Mouse (Mus musculus) C2C12 (cell line): ENCODE results near the gene Pkd2. TPM values are rescaled to one million over a fixed set of nuclear protein-coding genes. Genes with fewer than 3 reads are reported as not detected.

Source experiments
- H3K27me3 ChIP-seq: one replicate; pipeline ENCODE4 v1.6.1; 2011; ENCODE audit not compliant: control insufficient read depth, insufficient read depth, insufficient read length
- H3K36me3 ChIP-seq: one replicate; pipeline ENCODE4 v1.6.1; 2011; ENCODE audit not compliant: control insufficient read depth, insufficient read depth
- H3K4me3 ChIP-seq: one replicate; pipeline ENCODE4 v1.5.1; 2011; ENCODE audit warnings: mild to moderate bottlenecking, control low read depth; ENCODE audit not compliant: poor library complexity, insufficient read depth, severe bottlenecking
- H3K79me2 ChIP-seq: one replicate; pipeline ENCODE4 v1.6.1; 2011; ENCODE audit not compliant: control insufficient read depth, insufficient read depth
- H3K79me3 ChIP-seq: one replicate; pipeline ENCODE4 v1.6.1; 2011; ENCODE audit warnings: low read depth, control low read depth
- H3ac ChIP-seq: one replicate; pipeline ENCODE3; 2011; ENCODE audit warnings: low read depth; ENCODE audit not compliant: control insufficient read depth, insufficient read length
- CEBPB ChIP-seq: IDR thresholded peaks from one replicate; pipeline ENCODE4 v1.6.1; 2011; ENCODE audit warnings: low read depth, mild to moderate bottlenecking, control low read depth, moderate library complexity
- CTCF ChIP-seq: IDR thresholded peaks from one replicate; pipeline ENCODE4 v1.5.1; 2011; ENCODE audit not compliant: control insufficient read depth, insufficient read depth, insufficient read length
- FOSL1 ChIP-seq: IDR thresholded peaks from one replicate; pipeline ENCODE4 v1.8.0; 2011; ENCODE audit warnings: mild to moderate bottlenecking, low read length; ENCODE audit not compliant: poor library complexity, insufficient read depth, severe bottlenecking
- MAX ChIP-seq: IDR thresholded peaks from one replicate; pipeline ENCODE4 v1.6.1; 2011; ENCODE audit warnings: mild to moderate bottlenecking, control low read depth
- MYOD1 ChIP-seq: IDR thresholded peaks from one replicate; pipeline ENCODE4 v1.6.1; 2011; ENCODE audit warnings: low read depth; ENCODE audit not compliant: control insufficient read depth, insufficient read length
- MYOG ChIP-seq: IDR thresholded peaks from one replicate; pipeline ENCODE4 v1.6.1; 2011; ENCODE audit not compliant: control insufficient read depth, insufficient read length; ENCODE audit errors: extremely low read depth
- USF1 ChIP-seq: IDR thresholded peaks from one replicate; pipeline ENCODE4 v1.6.1; 2011; ENCODE audit warnings: low read depth, mild to moderate bottlenecking, control low read depth, moderate library complexity
- polyA plus RNA-seq: library from polyadenylated mRNA; unstranded; fragments of >200 nt; fragmentation: generic; extraction: Trizol; gene quantifications from one replicate; pipeline ENCODE4 v1.2.1, GENCODE M21; 2012; ENCODE audit warnings: missing spikeins

The Pkd2 gene
- polyA plus RNA-seq, 1 experiment = 6.1 TPM

GRCm38 (mm10) chr5:104468586-104468985, 9.3 kb downstream of the Pkd2 start:
- peaks cover 27% of the 10 kb centered on the region for H3K36me3 ChIP-seq
- no peaks in the 10 kb centered on the region for H3K27me3 ChIP-seq
- H3K79me3 ChIP-seq = peaks cover 4% of the 10 kb centered on the region
- peaks cover 12% of the 10 kb centered on the region for H3K79me2 ChIP-seq
- H3K4me3 ChIP-seq = no peak overlapping the region
- H3ac ChIP-seq = no peak overlapping the region
- no peak for TF ChIP-seq FOSL1
- no peak for TF ChIP-seq MYOD1
- no peak for TF ChIP-seq USF1
- TF ChIP-seq MYOG = no peak
- TF ChIP-seq MAX = no peak

DNA sequence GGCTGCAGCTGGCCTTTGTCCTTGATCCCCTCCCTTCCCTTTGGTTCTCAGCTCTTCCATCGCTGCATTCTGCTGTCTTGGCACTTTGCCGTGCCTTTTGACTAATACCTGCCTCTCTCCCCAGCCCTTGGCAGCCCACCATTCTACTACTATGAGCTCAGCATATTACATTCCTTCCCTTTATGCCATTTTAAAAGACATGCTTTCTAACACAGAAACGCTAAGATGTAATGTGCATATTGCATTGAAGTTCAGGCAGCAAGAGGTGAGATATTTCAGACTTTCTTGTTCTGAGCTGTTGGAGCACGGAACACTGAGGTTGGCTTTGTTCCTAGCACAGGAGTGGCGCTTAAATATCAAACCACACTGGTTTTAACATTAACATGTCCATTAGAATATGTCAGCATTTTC, 11.7 kb downstream of the Pkd2 start:
- Histone ChIP-seq H3K36me3 (peaks cover 13% of the 10 kb centered on the region), H3K79me3 (no peaks in the 10 kb centered on the region), H3ac (no peak overlapping the region), H3K79me2 (no peaks in the 10 kb centered on the region), H3K27me3 (no peaks in the 10 kb centered on the region), H3K4me3 (no peak overlapping the region)
- TF ChIP-seq FOSL1 (no peak), USF1 (no peak), MYOD1 (no peak), MAX (no peak), MYOG (no peak), CTCF (no peak), CEBPB (no peak)

DNA sequence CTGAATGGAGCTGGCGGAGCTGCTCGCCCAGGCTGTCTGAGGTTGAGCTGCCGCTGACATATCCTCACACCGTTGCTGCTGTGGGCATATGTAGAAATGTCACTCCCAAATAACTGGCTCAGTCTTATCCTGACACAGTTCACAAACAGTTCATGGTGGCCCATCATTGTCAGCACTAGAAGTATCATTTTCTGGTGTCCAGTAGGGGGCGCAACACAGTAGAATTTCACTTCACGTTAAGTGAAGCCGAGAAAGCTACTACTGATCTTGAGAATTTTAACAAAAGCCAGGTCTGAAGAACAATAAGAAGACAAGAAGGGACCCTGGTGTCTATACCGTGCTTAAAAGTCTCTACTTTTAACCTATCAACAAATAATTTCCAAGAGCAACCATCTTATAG, 13.1 kb downstream of the Pkd2 start:
- H3K36me3 ChIP-seq = peaks cover 12% of the 10 kb centered on the region
- no peaks in the 10 kb centered on the region for H3K79me3 ChIP-seq
- no peak overlapping the region for H3ac ChIP-seq
- no peak overlapping the region for H3K4me3 ChIP-seq
- TF ChIP-seq CEBPB (no peak), FOSL1 (no peak), CTCF (no peak), MAX (no peak), MYOG (no peak), USF1 (no peak), MYOD1 (no peak)
- no peaks in the 10 kb centered on the region for H3K27me3 ChIP-seq
- no peaks in the 10 kb centered on the region for H3K79me2 ChIP-seq

GRCm38 (mm10) chr5:104480367-104480766, 21.1 kb downstream of the Pkd2 start:
- no peak overlapping the region for H3ac ChIP-seq
- H3K4me3 ChIP-seq = no peak overlapping the region
- no peak for TF ChIP-seq CTCF
- no peak for TF ChIP-seq MYOD1
- no peaks in the 10 kb centered on the region for H3K27me3 ChIP-seq
- H3K79me2 ChIP-seq = no peaks in the 10 kb centered on the region
- no peaks in the 10 kb centered on the region for H3K79me3 ChIP-seq
- H3K36me3 ChIP-seq = peaks cover 42% of the 10 kb centered on the region

- Histone ChIP-seq H3K27me3 (no peaks in the 10 kb centered on the region), H3K79me3 (no peaks in the 10 kb centered on the region), H3K4me3 (no peak overlapping the region), H3K79me2 (no peaks in the 10 kb centered on the region), H3ac (no peak overlapping the region), H3K36me3 (peaks cover 55% of the 10 kb centered on the region)
- TF ChIP-seq CEBPB (no peak), MYOD1 (no peak), FOSL1 (no peak), MYOG (no peak), CTCF (no peak), MAX (no peak), USF1 (no peak)
Measured at GRCm38 (mm10) chr5:104482856-104483255, 23.6 kb downstream of the Pkd2 start.

DNA sequence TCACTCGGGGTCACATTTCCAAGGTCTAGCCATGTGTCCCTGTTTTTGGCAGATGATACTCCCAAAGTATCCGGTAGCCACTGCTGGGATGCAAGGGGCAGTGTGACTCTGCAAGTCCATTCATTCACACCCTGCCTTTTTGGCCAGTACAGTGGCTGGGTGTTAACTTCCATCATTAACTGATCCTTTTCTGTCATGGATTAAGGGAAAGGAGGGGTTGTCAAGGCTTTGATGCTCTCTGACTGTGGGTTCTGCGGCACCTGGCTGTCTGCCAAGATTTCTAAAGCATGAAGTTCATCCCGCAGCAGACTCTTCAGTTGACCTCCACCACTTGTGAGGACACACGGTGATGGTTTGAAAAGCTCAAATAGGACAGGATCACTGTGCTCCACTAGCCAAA, 32.3 kb downstream of the Pkd2 start:
- no peaks in the 10 kb centered on the region for H3K79me3 ChIP-seq
- TF ChIP-seq USF1 (no peak), FOSL1 (no peak), CEBPB (no peak), CTCF (no peak), MYOD1 (no peak), MAX (no peak), MYOG (no peak)
- no peaks in the 10 kb centered on the region for H3K27me3 ChIP-seq
- peaks cover 65% of the 10 kb centered on the region for H3K36me3 ChIP-seq
- H3K79me2 ChIP-seq = no peaks in the 10 kb centered on the region
- H3K4me3 ChIP-seq = no peak overlapping the region
- H3ac ChIP-seq = no peak overlapping the region
